Mouse (Mus musculus): ENCODE results near the gene Msmb.
"Not testable (repeated sequence)": the region's sequence is repeated elsewhere in the genome, so short reads cannot be mapped to it uniquely, and the experiment has no call there.

Gene Msmb

GRCm38 (mm10) chr14:32146578-32146977 is 4.8 kb downstream of the Msmb start:
- DNase-seq: no peak

GRCm38 (mm10) chr14:32150872-32151271 is 9.0 kb downstream of the Msmb start:
- DNase-seq: no peak

GRCm38 (mm10) chr14:32152243-32152965 is 10.6 kb downstream of the Msmb start:
- DNase-seq: no peak

- DNase-seq: no peak
Measured at GRCm38 (mm10) chr14:32153156-32153555, 11.3 kb downstream of the Msmb start.

GRCm38 (mm10) chr14:32154758-32155157 is 12.9 kb downstream of the Msmb start:
- DNase-seq: no peak

GRCm38 (mm10) chr14:32159150-32159670 is 17.4 kb downstream of the Msmb start:
- DNase-seq: no peak

GRCm38 (mm10) chr14:32159690-32160246 is 17.9 kb downstream of the Msmb start, which contains the start of gene Ncoa4:
Ncoa4 (plus strand) TSS chr14:32159865.
- peak; percentile 98 for DNase-seq

- DNase-seq: no peak
Measured at GRCm38 (mm10) chr14:32160563-32160962, 18.7 kb downstream of the Msmb start.

- no peak for DNase-seq
Measured at GRCm38 (mm10) chr14:32161090-32161885, 19.5 kb downstream of the Msmb start.

- no peak for DNase-seq
Measured at GRCm38 (mm10) chr14:32162231-32162630, 20.4 kb downstream of the Msmb start.

GRCm38 (mm10) chr14:32163203-32163888 is 21.5 kb downstream of the Msmb start:
- no peak for DNase-seq

GRCm38 (mm10) chr14:32164173-32165051 is 22.6 kb downstream of the Msmb start:
- no peak for DNase-seq

GRCm38 (mm10) chr14:32165278-32166061 is 23.6 kb downstream of the Msmb start:
- DNase-seq: peak; percentile 44

- no peak for DNase-seq
Measured at GRCm38 (mm10) chr14:32166062-32166441, 24.2 kb downstream of the Msmb start.

- no peak for DNase-seq
Measured at GRCm38 (mm10) chr14:32166840-32167239, 25.0 kb downstream of the Msmb start.

- DNase-seq: no peak
Measured at GRCm38 (mm10) chr14:32167326-32167725, 25.5 kb downstream of the Msmb start.

GRCm38 (mm10) chr14:32168653-32169231 is 26.9 kb downstream of the Msmb start:
- no peak for DNase-seq

GRCm38 (mm10) chr14:32170137-32170536 is 28.3 kb downstream of the Msmb start:
- no peak for DNase-seq

- peak; percentile 15 for DNase-seq
Measured at GRCm38 (mm10) chr14:32175310-32175709, 33.5 kb downstream of the Msmb start.

GRCm38 (mm10) chr14:32176590-32176989 is 34.8 kb downstream of the Msmb start:
- not testable (repeated sequence) for DNase-seq

Measured in right cerebral cortex, adult 18-20 months (tissue).